Mouse (Mus musculus) frontal cortex, postnatal 36 days (tissue): ENCODE measurements around the gene Gm128.

Source experiments
- DNase-seq, 2 experiments: peaks; one replicate each; pipeline ENCODE4 v3.0.0; 2022; ENCODE audit warnings: low spot score in 2 of 2

The Gm128 gene

GRCm38 (mm10) chr3:95269789-95270188 is 28.4 kb upstream of the Gm128 start:
- peak; percentile 31 to 53 for DNase-seq

DNA sequence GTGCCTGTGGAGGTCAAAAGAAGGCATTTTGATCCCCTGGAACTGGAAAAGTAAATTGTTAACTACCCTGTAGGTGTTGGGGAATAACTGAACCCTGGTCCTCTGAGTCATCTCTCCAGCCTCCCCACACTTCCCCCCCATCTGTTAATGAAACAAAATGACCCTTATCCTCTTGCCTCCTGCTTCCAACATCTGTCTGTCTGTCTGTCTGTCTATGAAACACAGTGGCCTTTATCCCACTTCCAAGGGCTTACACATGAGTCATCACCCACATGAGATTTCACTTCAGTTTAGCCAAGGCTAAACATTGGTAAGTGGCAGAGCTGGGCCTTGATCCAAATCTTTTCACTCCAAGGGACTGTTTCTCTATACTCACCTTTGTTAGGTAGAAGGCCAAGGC is 26.5 kb upstream of the Gm128 start:
- DNase-seq: no peak

DNA sequence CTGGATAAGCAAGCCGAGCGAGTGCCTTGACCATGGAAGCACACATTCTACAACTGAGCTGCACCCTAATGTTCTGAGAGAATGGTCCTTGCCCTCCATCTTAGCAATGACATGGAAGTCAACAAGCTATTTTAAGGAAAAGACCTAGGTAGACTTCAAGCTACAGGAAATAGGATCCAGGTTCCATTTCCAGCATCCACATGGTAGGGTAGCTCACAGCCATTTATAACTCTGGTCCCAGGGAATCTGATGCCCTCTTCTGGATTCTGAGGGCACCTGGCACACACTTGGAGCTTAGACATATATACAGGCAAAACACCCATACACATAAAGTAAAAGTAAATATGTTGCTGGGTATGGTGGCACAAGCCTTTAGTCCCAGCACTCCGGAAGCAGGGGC is 24.7 kb upstream of the Gm128 start:
- DNase-seq: no peak

- DNase-seq: no peak
Measured at GRCm38 (mm10) chr3:95264724-95265123, 23.3 kb upstream of the Gm128 start.

DNA sequence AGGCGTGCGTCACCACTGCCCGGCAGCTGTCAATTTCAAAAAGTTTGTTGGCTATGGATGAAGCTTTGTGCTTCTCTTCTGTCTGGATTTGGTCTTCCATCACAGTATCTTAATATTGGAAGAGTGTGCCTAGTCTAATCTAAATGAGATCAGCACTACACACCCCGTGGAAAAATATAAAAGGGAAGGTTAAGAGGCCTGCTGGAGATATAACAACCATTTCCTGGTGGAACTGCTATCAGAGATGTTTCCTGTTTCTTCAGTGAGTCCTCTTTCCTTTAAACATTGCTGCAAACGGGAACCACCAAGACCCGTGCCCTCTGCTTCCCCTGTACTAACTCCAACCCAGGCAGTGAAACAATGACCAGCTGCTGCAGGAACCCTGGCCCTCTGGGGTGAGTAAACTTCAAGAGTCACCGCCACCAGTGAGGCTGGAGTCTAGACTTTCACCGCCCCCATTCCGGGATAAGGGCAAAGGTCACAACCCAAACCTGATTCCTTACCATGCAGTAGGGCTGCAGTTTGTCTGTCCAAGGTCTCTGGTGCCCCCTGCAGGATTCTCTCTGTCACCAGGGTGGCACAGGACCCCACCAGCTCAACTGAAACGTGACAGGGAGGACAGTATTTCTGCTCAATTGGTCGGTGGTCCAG is 21.8 kb upstream of the Gm128 start:
- DNase-seq: peak in 1 of 2 experiments; percentile 58

GRCm38 (mm10) chr3:95261975-95262374 is 20.6 kb upstream of the Gm128 start:
- no peak for DNase-seq

- DNase-seq: no peak
Measured at GRCm38 (mm10) chr3:95256931-95257330, 15.5 kb upstream of the Gm128 start.

DNA sequence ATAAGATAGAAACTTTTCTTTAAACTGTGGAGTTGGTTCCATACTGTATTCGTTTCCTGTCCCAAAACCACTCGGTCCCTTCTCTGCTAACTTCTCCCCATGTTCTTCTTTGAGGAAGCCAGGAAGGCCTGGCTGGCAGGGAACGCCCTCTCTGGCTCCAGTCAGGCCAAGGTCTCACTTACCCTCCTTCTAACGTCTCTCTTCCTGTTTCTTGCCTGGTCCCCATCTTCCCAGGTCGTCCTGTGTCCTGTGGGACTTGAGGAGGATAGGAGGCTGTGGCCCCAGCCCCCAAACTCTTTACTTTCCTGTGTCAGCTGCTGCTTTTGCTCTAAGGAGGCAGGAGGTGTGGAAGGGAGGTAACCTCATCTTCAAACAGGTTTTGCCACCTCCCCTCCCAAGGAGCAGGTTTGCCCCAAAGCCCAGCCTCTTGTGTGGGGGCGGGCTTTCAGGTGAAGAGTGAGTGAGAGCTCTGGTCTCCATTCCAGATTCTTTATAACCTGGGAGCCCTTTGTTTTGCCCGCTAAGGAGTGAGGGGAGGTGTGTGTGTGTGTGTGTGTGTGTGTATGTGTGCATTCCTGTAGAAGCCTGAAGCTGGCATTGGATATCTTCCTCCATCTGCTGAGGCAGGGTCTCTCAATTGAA is 9.5 kb upstream of the Gm128 start, which contains the start of gene Bnipl:
Bnipl (minus strand) TSS at position 411 of the 642 bp plus-strand sequence.
- DNase-seq: no peak

- no peak for DNase-seq
Measured at GRCm38 (mm10) chr3:95250361-95250760, 9.0 kb upstream of the Gm128 start.

DNA sequence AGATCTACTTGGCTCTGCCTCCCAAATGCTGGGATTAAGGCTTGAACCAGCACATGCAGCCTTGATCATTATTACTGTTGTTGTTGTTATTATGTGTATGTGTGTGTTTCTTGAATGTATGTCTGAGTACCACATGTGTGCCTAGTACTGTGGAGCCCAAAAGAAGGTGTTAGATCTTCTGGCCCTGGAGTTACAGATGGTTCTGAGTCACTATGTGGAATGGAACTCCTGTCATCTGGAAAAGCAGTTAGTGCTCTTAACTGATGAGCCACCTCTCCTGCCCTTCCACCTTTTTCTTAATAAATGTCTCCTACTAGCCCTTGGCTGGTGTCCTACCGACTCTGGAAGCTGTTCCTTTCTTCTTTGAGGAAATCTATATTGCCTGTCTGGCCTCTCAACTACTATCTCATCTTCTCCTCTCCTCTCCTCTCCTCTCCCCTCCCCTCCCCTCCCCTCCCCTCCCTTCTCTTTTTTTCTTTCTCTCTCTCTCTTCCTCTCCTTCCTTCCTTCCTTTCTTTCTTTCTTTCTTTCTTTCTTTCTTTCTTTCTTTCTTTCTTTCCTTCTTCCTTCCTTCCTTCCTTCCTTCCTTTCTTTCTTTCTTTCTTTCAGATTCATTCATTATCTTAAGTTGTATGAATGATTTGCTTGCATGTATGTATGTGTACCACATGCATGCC is 6.4 kb upstream of the Gm128 start:
- no peak for DNase-seq

DNA sequence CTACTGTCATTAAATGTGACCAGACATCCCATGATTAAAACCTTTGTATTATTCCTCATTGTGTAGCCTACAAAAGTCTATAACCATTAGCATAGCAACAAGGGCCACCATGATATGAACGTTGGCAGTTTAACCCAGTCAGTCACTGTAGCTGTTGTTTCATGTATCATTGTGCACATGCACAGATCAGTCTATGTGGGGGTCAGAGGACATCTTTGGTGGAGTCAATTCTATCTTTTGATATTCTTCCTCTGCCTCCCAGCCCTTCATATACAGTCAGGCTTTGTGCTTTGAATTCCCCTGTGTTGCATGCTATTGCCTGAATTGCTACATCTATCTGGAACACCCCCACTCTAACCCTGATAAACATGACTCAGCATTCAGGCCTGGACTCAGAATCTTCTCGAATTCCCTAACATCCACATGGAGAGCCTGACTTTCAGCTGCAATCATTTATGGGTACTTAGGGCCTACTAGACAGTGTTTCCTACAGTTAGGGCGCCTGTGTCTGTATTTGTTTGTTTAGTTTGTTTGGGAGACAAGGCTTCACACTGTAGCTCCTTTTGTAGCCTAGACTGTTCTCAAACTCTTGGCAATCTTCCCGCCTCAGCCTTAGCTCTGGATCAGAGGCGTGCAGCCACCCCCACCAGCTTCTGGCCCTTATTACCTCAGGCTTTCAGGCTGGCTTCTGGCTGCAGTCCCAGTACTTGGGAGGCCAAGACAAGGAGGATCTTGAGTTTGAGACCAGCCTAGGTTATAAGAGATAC is 5.2 kb upstream of the Gm128 start:
- peak; percentile 59 to 68 for DNase-seq

GRCm38 (mm10) chr3:95243086-95243485 is 1.7 kb upstream of the Gm128 start:
- no peak for DNase-seq

DNA sequence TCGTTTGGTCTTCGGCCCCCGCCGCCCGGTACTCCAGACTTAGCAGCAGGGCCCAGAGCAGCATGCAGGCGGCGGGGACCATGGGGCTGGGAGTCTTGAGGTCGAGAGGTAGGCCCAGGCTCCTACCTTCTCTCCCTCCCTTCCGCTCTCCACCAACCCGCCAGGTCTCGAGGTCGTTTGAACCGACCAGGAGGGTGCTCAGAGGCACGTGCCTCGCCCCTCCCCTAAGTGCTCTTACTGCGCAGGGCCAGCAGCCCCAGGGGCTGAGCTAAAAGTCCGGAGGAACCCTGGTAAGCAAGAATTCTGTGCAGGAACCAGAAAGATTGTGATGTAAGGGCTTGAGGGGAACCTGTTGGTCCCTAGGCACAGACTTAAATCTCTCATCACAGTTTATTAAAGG is 498 bp downstream of the Gm128 start:
- DNase-seq: no peak

- DNase-seq: no peak
Measured at GRCm38 (mm10) chr3:95239971-95240370, 1.4 kb downstream of the Gm128 start.

- DNase-seq: no peak
Measured at GRCm38 (mm10) chr3:95239022-95239421, 2.4 kb downstream of the Gm128 start.

GRCm38 (mm10) chr3:95237541-95238099 is 3.8 kb downstream of the Gm128 start:
- DNase-seq: no peak

GRCm38 (mm10) chr3:95235386-95236301 is 5.8 kb downstream of the Gm128 start:
- DNase-seq: no peak

- no peak for DNase-seq
Measured at GRCm38 (mm10) chr3:95233303-95233980, 8.0 kb downstream of the Gm128 start.

DNA sequence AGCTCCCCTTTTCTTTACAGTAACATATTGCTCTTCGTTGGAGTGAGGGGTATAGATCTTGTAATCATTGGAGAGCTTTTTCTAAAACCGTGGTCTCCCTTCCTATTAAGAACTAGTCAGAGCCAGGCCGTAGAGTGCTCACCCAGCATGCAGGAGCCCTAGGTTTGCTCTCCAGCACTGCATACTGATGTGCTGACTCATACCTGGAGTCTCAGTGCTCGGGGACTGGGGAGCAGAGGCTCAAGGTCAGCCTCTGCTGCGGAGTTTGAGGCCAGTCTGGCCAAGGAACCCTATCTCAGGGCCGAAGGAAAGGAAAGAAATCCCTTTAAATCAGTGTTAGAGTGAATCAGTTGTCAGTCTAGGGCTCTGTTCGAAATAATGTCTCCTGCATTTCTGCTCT is 8.6 kb downstream of the Gm128 start:
- no peak for DNase-seq
